Mouse (Mus musculus) stomach, embryonic 16.5 days (tissue): ENCODE measurements around the gene Rasa2. TPM values are rescaled to one million over a fixed set of nuclear protein-coding genes. Genes with fewer than 3 reads are reported as not detected.
A peak's percentile ranks its signal among the peaks of the same experiment; 100 is the strongest.
"Not testable (repeated sequence)": the region's sequence is repeated elsewhere in the genome, so short reads cannot be mapped to it uniquely, and the experiment has no call there.

Experiments
- ATAC-seq: fragments of 200-750 bp; cut with Nextera tagmentation; 2 replicates; pipeline ENCODE4 v1.8.0; 2017; ENCODE audit warnings: moderate number of reproducible peaks, moderate TSS enrichment; ENCODE audit not compliant: insufficient read depth, low FRiP score
- H3K27ac ChIP-seq: fragments of 300-500 bp; sonication (generic); 2 replicates; pipeline ENCODE4 v1.5.1; 2014; ENCODE audit warnings: low read length
- H3K27me3 ChIP-seq: fragments of 300-500 bp; sonication (generic); 2 replicates; pipeline ENCODE4 v1.6.1; 2014; ENCODE audit warnings: low read length, control low read depth, mixed read lengths; ENCODE audit not compliant: control insufficient read depth, insufficient read depth
- H3K36me3 ChIP-seq: fragments of 300-500 bp; sonication (generic); 2 replicates; pipeline ENCODE4 v1.6.1; 2014; ENCODE audit warnings: low read length; ENCODE audit not compliant: control insufficient read depth, insufficient read depth
- H3K4me1 ChIP-seq: fragments of 300-500 bp; sonication (generic); 2 replicates; pipeline ENCODE4 v1.6.1; 2014; ENCODE audit warnings: low read length, control low read depth, mixed read lengths; ENCODE audit not compliant: control insufficient read depth, insufficient read depth
- H3K4me2 ChIP-seq: fragments of 300-500 bp; sonication (generic); 2 replicates; pipeline ENCODE4 v1.6.1; 2014; ENCODE audit warnings: low read depth, low read length, mixed read lengths
- H3K4me3 ChIP-seq: fragments of 300-500 bp; sonication (generic); replicated peaks from 2 replicates; pipeline ENCODE4 v1.5.1; 2014; ENCODE audit warnings: mild to moderate bottlenecking, low read length
- H3K9ac ChIP-seq: fragments of 300-500 bp; sonication (generic); 2 replicates; pipeline ENCODE4 v1.6.1; 2014; ENCODE audit warnings: low read length
- H3K9me3 ChIP-seq: fragments of 300-500 bp; sonication (generic); replicated peaks from 2 replicates; pipeline ENCODE4 v1.6.1; 2016; ENCODE audit warnings: low read length, control low read depth; ENCODE audit not compliant: control insufficient read depth
- WGBS: fragments of 180-500 bp; shearing (Covaris S2); extraction: QIAGEN DNeasy Blood & Tissue Kit; methylation state at CpG from one replicate; pipeline ENCODE4 v1.1.7; 2014; 5-methylcytosine and 5-hydroxymethylcytosine counted together
- polyA plus RNA-seq: library from polyadenylated mRNA; unstranded; fragments of >200 nt; fragmentation: Nextera tagmentation; extraction: Ambion mirVana; gene quantifications from 2 replicates; pipeline ENCODE4 v1.2.1, GENCODE M21; 2015

The Rasa2 gene
- polyA plus RNA-seq, 1 experiment from 2014 or later = 19.0 TPM

DNA sequence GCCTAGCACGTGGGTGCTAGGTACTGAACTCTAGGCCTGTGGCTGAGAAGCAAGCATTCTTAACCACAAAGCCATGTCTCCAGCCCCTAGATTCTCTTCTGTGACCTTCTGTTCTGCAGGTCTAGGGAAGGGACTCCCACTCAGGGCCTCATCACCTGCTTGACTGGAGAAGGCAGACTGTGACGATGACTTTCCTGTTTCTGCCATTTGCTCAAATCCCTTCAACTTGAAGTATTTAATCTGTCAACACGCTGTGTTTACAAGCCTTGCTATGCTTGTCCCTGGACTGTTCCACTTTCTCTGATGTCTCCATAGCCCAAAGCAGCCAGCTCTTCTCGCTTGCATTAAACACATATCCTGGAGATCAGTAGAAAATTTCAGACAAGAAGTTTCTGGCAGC lies 98.9 kb downstream of the Rasa2 start:
- Histone ChIP-seq H3K27me3 (no peaks in the 10 kb centered on the region), H3K36me3 (no peaks in the 10 kb centered on the region), H3K4me1 (peaks cover 12% of the 10 kb centered on the region; the same call in 1 of the 2 replicates), H3K4me3 (no peak overlapping the region), H3K4me2 (no peak overlapping the region), H3K9me3 (no peaks in the 10 kb centered on the region), H3K27ac (no peak overlapping the region), H3K9ac (0 out of 2 replicates have a peak overlapping the region, but pooled peaks have one; percentile 1)
- ATAC-seq = no peak
- WGBS = 63% methylated on average over 4 of the region's 4 CpGs

DNA sequence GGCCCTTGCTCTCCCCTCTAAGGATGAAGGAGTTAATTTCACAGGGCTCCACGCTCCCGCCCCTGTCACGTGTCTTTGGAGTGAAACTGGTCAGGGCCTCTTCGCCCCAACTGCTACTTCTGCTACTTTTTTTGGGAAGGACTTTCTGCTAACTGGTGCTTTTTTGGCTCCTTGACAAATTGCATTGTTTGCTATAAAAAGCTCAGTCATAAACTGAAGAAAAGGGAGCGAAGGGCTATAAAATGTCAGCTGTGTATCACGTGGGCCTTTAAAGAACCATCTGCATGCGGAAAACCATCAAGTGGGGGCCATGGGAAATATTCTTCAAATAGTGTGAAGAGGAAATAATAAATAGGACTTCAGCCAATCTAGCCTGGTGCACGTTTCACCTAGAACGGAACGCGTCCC lies 100.7 kb downstream of the Rasa2 start:
- peak; percentile 51; the same call in 1 of the 2 replicates for ATAC-seq
- no peak overlapping the region for H3K27ac ChIP-seq
- no peaks in the 10 kb centered on the region for H3K9me3 ChIP-seq
- H3K4me3 ChIP-seq = no peak overlapping the region
- WGBS = 35% methylated on average over 11 of the region's 11 CpGs
- 0 out of 2 replicates have a peak overlapping the region, but pooled peaks have one; percentile 8 for H3K4me2 ChIP-seq
- no peak overlapping the region for H3K9ac ChIP-seq
- no peaks in the 10 kb centered on the region for H3K36me3 ChIP-seq
- H3K27me3 ChIP-seq = no peaks in the 10 kb centered on the region
- H3K4me1 ChIP-seq = peaks cover 2% of the 10 kb centered on the region; the same call in 1 of the 2 replicates

GRCm38 (mm10) chr9:96529961-96530673 lies 101.3 kb downstream of the Rasa2 start:
- H3K27me3 ChIP-seq = no peaks in the 10 kb centered on the region
- 67% methylated on average over 10 of the region's 10 CpGs for WGBS
- H3K9ac ChIP-seq = no peak overlapping the region
- no peaks in the 10 kb centered on the region for H3K9me3 ChIP-seq
- no peak overlapping the region for H3K4me3 ChIP-seq
- ATAC-seq = no peak
- no peaks in the 10 kb centered on the region for H3K36me3 ChIP-seq
- no peak overlapping the region for H3K27ac ChIP-seq
- peaks cover 2% of the 10 kb centered on the region; the same call in 1 of the 2 replicates for H3K4me1 ChIP-seq
- 0 out of 2 replicates have a peak overlapping the region, but pooled peaks have one; percentile 8 for H3K4me2 ChIP-seq

GRCm38 (mm10) chr9:96526011-96526410 lies 105.4 kb downstream of the Rasa2 start:
- Histone ChIP-seq H3K27ac (no peak overlapping the region), H3K4me1 (no peaks in the 10 kb centered on the region), H3K9ac (no peak overlapping the region), H3K4me3 (no peak overlapping the region), H3K9me3 (no peaks in the 10 kb centered on the region), H3K36me3 (no peaks in the 10 kb centered on the region), H3K4me2 (no peak overlapping the region), H3K27me3 (no peaks in the 10 kb centered on the region)
- WGBS = 84% methylated on average over 4 of the region's 4 CpGs
- no peak for ATAC-seq

GRCm38 (mm10) chr9:96524972-96525506 lies 106.4 kb downstream of the Rasa2 start, which contains the start of gene Gm28729:
Gene Gm28729 (minus strand): TSS chr9:96525264.
- no peak within 1 kb of the TSS for H3K4me3 ChIP-seq
- H3K27me3 ChIP-seq = no peaks in the 10 kb centered on the region
- H3K9me3 ChIP-seq = no peaks in the 10 kb centered on the region
- no peak within 1 kb of the TSS for H3K4me2 ChIP-seq
- H3K4me1 ChIP-seq = no peaks in the 10 kb centered on the region
- no peak within 1 kb of the TSS for H3K27ac ChIP-seq
- no peak for ATAC-seq
- WGBS = 45% methylated on average over 12 of the region's 12 CpGs
- H3K9ac ChIP-seq = no peak within 1 kb of the TSS
- no peaks in the 10 kb centered on the region for H3K36me3 ChIP-seq

DNA sequence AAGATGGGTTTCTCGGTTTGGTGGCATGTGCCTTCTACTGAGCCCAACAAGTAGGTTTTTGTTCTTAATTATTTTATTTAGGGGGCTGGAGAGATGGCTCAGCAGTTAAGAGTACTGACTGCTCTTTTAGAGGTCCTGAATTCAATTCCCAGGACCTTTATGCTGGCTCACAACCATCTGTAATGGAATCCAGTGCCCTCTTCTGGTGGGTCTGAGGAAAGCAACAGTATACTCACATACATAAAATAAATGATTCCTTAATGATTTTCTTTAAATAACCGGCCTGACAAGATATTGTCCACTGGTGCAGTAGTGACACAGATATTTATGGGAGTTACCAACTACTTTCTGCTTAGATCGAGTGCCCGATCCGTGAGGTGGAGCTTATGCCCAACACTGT lies 108.3 kb downstream of the Rasa2 start:
- Histone ChIP-seq H3K9me3 (no peaks in the 10 kb centered on the region), H3K36me3 (no peaks in the 10 kb centered on the region), H3K27me3 (no peaks in the 10 kb centered on the region), H3K9ac (no peak overlapping the region), H3K4me1 (no peaks in the 10 kb centered on the region), H3K27ac (no peak overlapping the region), H3K4me2 (no peak overlapping the region), H3K4me3 (no peak overlapping the region)
- WGBS = 84% methylated on average over 5 of the region's 5 CpGs
- ATAC-seq = no peak

- not testable (repeated sequence) for H3K4me3 ChIP-seq, ATAC-seq, H3K27me3 ChIP-seq, H3K9ac ChIP-seq, H3K4me1 ChIP-seq, H3K9me3 ChIP-seq, H3K36me3 ChIP-seq, H3K27ac ChIP-seq, H3K4me2 ChIP-seq
- 82% methylated on average over 2 of the region's 2 CpGs for WGBS
Measured at GRCm38 (mm10) chr9:96521574-96521973, 109.8 kb downstream of the Rasa2 start.

DNA sequence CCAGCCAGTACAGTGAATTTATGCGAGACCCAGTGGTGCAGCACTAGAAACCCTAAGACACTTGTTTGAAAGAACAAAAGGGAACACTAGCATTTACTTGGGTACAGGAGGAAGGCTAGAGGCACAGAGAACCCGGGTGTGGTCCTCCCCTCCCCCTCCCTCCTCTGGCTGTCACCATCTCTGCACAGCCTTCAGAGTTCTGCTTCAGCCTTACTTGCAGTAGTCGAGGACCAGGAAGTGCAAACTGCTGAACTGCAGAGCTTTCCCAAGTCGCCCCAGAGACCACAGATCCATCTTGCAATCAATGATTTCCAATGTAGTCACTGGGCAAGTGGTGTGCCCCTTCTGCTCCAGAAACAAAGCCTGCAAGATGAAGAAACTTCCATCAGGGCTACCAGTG lies 114.0 kb downstream of the Rasa2 start:
- no peak overlapping the region for H3K4me2 ChIP-seq
- 23% methylated on average over 4 of the region's 4 CpGs for WGBS
- ATAC-seq = no peak

GRCm38 (mm10) chr9:96516806-96517205 lies 114.6 kb downstream of the Rasa2 start:
- Histone ChIP-seq H3K36me3 (no peaks in the 10 kb centered on the region), H3K9ac (no peak overlapping the region), H3K9me3 (no peaks in the 10 kb centered on the region), H3K4me1 (no peaks in the 10 kb centered on the region), H3K4me2 (no peak overlapping the region), H3K27ac (no peak overlapping the region), H3K27me3 (no peaks in the 10 kb centered on the region), H3K4me3 (no peak overlapping the region)
- WGBS = 57% methylated on average over 3 of the region's 3 CpGs
- no peak for ATAC-seq

More for the DNA sequence above, 114.0 kb downstream of the Rasa2 start:
- Histone ChIP-seq H3K4me3 (no peak overlapping the region), H3K36me3 (no peaks in the 10 kb centered on the region), H3K9me3 (no peaks in the 10 kb centered on the region), H3K4me1 (no peaks in the 10 kb centered on the region), H3K9ac (no peak overlapping the region), H3K27ac (no peak overlapping the region), H3K27me3 (no peaks in the 10 kb centered on the region)
